Mouse (Mus musculus) liver, adult 2 months (tissue): ENCODE data around the gene Epb41l4b.

ENCODE experiments used
- CTCF ChIP-seq: fragments of 200-500 bp; IDR thresholded peaks from 2 replicates; pipeline ENCODE4 v1.5.1; 2011; ENCODE audit warnings: low read depth, low read length, control low read depth
- POLR2A ChIP-seq: fragments of 200-500 bp; IDR thresholded peaks from 2 replicates; pipeline ENCODE4 v1.6.1; 2011; ENCODE audit warnings: low read length, control low read depth; ENCODE audit not compliant: insufficient read depth; ENCODE audit errors: extremely low read depth

- TF ChIP-seq POLR2A = no peak
- no peak for TF ChIP-seq CTCF
Measured at GRCm38 (mm10) chr4:57191543-57192283, 48.5 kb upstream of the Epb41l4b start.
